Mouse (Mus musculus) testis, adult 2 months (tissue): ENCODE data around the gene Ccdc7a. TPM values are rescaled to one million over a fixed set of nuclear protein-coding genes. Genes with fewer than 3 reads are reported as not detected.

ENCODE experiments used
- H3K27ac ChIP-seq: fragments of 200-500 bp; 2 replicates; pipeline ENCODE4 v1.5.1; 2012; ENCODE audit warnings: low read depth, low read length; ENCODE audit not compliant: control insufficient read depth, insufficient read depth
- H3K27me3 ChIP-seq: fragments of 200-500 bp; 2 replicates; pipeline ENCODE4 v1.6.1; 2012; ENCODE audit warnings: mild to moderate bottlenecking, low read length, moderate library complexity; ENCODE audit not compliant: control insufficient read depth, insufficient read depth
- H3K36me3 ChIP-seq: fragments of 200-500 bp; 2 replicates; pipeline ENCODE4 v1.6.1; 2012; ENCODE audit warnings: mild to moderate bottlenecking, low read length; ENCODE audit not compliant: control insufficient read depth, insufficient read depth
- H3K4me1 ChIP-seq: fragments of 200-500 bp; 2 replicates; pipeline ENCODE4 v1.6.1; 2012; ENCODE audit warnings: low read length; ENCODE audit not compliant: control insufficient read depth, insufficient read depth
- H3K4me3 ChIP-seq: fragments of 200-500 bp; 2 replicates; pipeline ENCODE4 v1.5.1; 2012; ENCODE audit warnings: low read depth, mild to moderate bottlenecking, low read length, moderate library complexity, mixed read lengths; ENCODE audit not compliant: control insufficient read depth
- CTCF ChIP-seq: fragments of 200-500 bp; IDR thresholded peaks from 2 replicates; pipeline ENCODE4 v1.5.1; 2012; ENCODE audit warnings: low read depth, mild to moderate bottlenecking, inconsistent platforms, low read length, moderate library complexity; ENCODE audit not compliant: control insufficient read depth, insufficient read depth, insufficient replicate concordance
- POLR2A ChIP-seq: fragments of 200-500 bp; IDR thresholded peaks from 2 replicates; pipeline ENCODE4 v1.6.1; 2012; ENCODE audit warnings: low read depth, mild to moderate bottlenecking, inconsistent platforms, low read length, moderate library complexity; ENCODE audit not compliant: control insufficient read depth
- polyA plus RNA-seq: library from polyadenylated mRNA; depleted of rRNA; stranded (reverse); fragments of >200 nt; gene quantifications from 2 replicates; pipeline ENCODE4 v1.2.3, GENCODE M21; 2012; rRNA removed

The Ccdc7a gene
- polyA plus RNA-seq, 1 experiment, result 24.9 TPM

DNA sequence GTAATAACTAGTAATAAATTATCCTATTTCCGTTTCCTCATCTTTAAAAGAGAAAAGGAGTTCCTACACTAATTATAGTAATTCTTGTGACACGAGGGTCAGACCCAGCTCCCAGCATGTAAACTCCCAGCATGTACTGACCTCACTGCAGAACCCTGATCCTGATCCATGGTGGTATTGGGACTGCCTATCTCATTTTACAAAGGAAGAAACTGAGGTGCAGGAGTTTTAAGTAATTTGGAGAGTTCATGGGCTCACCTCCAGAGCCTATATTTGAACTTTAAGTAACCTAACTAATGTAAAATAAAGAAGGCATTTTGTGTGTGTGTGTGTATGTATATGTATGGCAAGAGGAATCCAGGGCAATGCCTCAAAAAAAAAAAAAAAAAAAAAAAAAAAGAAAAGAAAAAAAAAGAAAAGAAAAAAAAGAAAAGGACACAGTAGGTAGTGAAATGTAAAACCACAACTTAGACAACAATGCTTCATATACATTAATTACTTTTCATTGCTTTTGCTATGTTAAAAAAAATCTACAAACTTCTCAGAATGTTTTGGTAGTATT lies 378.8 kb downstream of the Ccdc7a start:
- peak overlapping the region; percentile 87 for H3K4me3 ChIP-seq
- H3K36me3 ChIP-seq, result no peaks in the 10 kb centered on the region
- no peaks in the 10 kb centered on the region for H3K27me3 ChIP-seq
- peaks cover 2% of the 10 kb centered on the region for H3K4me1 ChIP-seq
- H3K27ac ChIP-seq, result peak overlapping the region; percentile 97
- TF ChIP-seq POLR2A, result no peak
- TF ChIP-seq CTCF, result no peak

DNA sequence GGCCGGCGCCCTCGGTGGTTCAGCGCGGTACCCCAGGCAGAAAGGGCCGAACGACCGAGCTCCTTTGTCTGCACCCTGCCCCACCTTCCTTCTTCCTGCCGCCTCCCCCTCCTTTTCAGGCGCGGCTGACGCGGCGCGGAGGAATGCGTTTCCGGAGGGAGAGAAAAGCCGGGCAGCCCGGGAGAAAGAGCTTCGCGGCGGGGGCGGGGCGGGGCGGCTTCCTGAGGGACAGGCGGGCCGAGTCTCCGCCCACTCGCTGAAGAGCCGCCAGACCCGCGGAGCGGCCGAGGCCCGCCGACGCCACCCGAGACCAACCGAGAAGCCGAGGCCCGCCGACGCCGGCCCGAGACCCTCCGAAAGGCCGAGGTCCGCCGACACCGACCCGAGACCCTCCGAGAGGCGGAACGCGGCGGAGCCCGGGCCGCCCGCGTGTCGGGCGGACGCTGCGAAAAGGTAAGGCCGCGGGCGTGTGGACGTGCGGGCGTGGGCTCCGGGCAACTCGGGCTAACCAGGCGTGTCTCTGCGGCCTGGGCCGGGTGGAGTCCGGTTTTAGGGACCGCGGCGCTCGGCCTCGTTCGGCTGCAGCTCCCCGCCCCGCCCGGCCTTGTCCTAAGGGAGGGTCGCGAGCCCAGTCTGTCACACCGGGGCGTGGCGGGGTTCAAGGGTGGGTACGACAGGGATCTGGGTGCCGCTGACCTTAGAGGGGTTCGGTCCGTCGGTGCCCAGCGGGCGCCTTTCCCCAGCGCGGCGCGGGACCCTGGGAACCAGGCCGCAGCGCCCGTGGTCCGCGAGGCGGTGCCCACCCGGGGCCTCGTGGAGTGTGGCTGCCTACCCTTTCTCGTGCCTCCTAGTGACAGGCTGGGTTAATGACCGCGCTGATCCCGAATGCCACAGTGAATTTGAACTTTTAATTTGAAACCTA lies 379.5 kb downstream of the Ccdc7a start, which contains the start of gene Itgb1:
Gene Itgb1 (plus strand): TSS at position 148 of the 922 bp plus-strand sequence.
- Histone ChIP-seq H3K27ac (peak within 1 kb of the TSS; percentile 97), H3K27me3 (no peaks in the 10 kb centered on the region), H3K4me3 (peak within 1 kb of the TSS; percentile 87), H3K4me1 (peaks cover 2% of the 10 kb centered on the region), H3K36me3 (no peaks in the 10 kb centered on the region)
- TF ChIP-seq CTCF, result no peak
- peak; percentile 64 for TF ChIP-seq POLR2A

DNA sequence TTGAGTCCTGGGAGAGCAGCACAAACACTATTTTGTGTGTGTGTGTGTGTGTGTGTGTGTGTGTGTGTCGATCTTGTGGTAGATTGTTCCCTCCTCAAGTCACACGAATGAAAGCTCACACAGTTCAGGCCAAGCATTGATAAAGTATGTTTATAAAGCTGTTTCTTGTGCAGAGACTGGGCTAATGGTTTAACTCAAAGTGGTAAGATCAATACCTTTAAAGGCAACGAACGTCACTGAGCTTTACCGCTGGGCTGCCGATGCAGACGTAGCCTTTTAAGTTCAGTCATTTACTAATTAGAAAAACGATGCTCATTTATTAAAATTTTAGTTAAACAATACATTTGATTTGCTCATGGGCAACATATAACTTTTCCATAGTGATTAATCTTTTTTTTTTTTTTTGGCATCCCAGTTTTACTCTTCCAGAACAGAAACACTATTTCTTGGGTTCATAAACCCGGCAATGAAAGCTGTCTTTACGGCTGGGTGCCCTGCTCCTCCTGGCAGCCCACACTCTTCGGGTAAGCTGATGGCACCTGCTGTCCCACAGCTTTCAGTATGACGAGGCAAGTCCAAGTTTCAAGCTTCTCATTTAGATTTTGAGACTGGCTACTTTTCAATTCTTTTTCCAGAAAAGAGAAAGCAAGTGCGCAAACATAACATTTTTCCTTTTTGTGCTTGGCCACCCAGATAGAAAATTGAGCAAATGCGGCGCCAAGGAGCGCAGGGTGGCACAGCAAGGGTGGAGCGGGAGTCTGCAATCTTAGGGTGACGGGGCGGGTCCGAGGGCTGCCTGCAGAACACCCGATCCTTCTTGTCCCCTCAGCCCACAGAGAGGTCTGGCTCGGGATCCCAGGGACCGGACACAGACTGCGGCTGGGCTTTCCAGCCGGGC lies 380.5 kb downstream of the Ccdc7a start:
- no peaks in the 10 kb centered on the region for H3K27me3 ChIP-seq
- H3K4me3 ChIP-seq, result peak overlapping the region; percentile 87
- H3K36me3 ChIP-seq, result no peaks in the 10 kb centered on the region
- TF ChIP-seq CTCF (no peak), POLR2A (no peak)
- H3K4me1 ChIP-seq, result peaks cover 2% of the 10 kb centered on the region
- H3K27ac ChIP-seq, result peak overlapping the region; percentile 95

Other genes with a start within 250 kb of the Ccdc7a start
- gene Ccdc7b, start 1.6 kb upstream of the Ccdc7a start, polyA plus RNA-seq, result 16.1 and 20.8 TPM in 2 replicates
- gene Gm10999, start 66.1 kb upstream of the Ccdc7a start, polyA plus RNA-seq, result not detected in 2 replicates
- gene 2610044O15Rik8, start 168.9 kb upstream of the Ccdc7a start, polyA plus RNA-seq, result 0.61 and 2.0 TPM in 2 replicates